Mouse (Mus musculus): ENCODE results near the gene Klhl29. TPM values are rescaled to one million over a fixed set of nuclear protein-coding genes. Genes with fewer than 3 reads are reported as not detected.

Gene Klhl29
- polyA plus RNA-seq, 1 experiment from 2014 or later: 0.60 TPM

- no peak for DNase-seq (ENCODE audit: low spot score)
- Histone ChIP-seq H3K4me3 (no peak overlapping the region), H3K27ac (no peak overlapping the region), H3K4me1 (peaks cover 51% of the 10 kb centered on the region), H3K27me3 (ENCODE audit: insufficient read depth, poor library complexity, severe bottlenecking) (no peaks in the 10 kb centered on the region), H3K9me3 (no peaks in the 10 kb centered on the region), H3K36me3 (no peaks in the 10 kb centered on the region)
- WGBS: 83% methylated on average over 8 of the region's 8 CpGs
These were observed 132.7 kb downstream of the Klhl29 start for GRCm38 (mm10) chr12:5242551-5243330.

DNA sequence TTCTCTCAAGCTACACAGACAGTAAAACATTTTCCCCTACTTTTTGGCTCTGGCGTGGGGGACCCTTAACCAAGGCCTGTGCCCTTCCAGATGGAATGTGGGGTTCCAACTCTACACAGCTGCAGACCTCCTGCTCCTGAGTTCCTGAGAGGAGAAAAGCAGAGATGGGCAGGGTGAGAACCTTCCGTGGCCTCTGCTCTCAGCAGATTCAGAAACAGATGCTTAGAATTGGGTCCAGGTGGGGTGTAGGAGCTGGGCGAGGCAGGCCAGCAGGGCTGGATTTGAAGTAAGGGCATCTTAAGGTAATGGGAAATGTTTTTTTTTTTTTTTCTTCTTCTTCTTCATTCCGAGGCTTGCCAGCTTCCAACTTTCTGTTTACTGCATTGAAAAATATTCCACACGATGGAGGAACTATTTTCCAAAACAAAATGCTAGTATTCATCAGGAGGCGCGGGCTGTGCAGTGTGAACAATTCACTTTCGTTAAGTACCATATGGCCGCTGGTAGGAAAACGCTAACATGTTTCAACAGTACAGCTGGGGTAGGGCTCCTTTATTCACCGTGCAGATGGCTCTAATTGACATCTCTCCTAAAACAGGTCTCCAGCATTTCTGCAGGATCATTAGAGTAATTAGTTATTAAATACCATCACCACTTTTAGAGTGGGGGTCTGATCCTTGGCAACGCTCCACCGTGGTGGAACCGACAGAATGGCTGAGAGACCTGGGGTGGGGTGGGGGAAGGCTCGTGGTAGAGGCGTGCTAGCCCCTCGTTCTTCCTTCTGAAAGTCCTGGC lies 135.8 kb downstream of the Klhl29 start:
- no peak overlapping the region for H3K4me3 ChIP-seq
- H3K36me3 ChIP-seq: no peaks in the 10 kb centered on the region
- peaks cover 32% of the 10 kb centered on the region; the same call in 1 of the 2 replicates for H3K4me1 ChIP-seq
- no peak overlapping the region for H3K27ac ChIP-seq
- 85% methylated on average over 17 of the region's 17 CpGs for WGBS
- no peak for DNase-seq (ENCODE audit: low spot score)
- no peaks in the 10 kb centered on the region for H3K27me3 ChIP-seq (ENCODE audit: insufficient read depth, poor library complexity, severe bottlenecking)
- no peaks in the 10 kb centered on the region for H3K9me3 ChIP-seq

DNA sequence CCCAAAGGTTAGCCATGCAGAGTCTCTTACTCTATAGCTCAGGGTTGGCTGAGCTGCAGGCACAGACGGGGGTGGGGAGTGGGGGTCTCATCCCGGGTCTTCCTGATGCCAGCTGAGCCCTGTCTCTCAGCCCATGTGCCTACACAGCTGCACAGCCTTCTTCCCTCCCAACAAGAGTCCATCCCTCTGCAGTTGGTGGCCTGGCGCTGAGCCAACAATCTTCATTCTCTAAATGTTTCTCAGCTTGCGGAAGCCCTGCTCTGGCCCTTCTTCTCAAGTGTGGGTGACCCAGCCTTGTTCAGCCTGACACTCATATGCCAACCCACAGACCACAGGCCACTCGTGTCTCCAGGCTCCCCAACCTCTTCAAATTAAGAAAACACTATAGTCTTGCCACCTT lies 138.4 kb downstream of the Klhl29 start:
- Histone ChIP-seq H3K9me3 (no peaks in the 10 kb centered on the region), H3K4me3 (no peak overlapping the region), H3K4me1 (peaks cover 26% of the 10 kb centered on the region; the same call in 1 of the 2 replicates), H3K27ac (peak overlapping the region; percentile 18; the same call in 1 of the 2 replicates), H3K36me3 (no peaks in the 10 kb centered on the region), H3K27me3 (ENCODE audit: insufficient read depth, poor library complexity, severe bottlenecking) (no peaks in the 10 kb centered on the region)
- 56% methylated on average over 5 of the region's 5 CpGs for WGBS
- no peak for DNase-seq (ENCODE audit: low spot score)

GRCm38 (mm10) chr12:5235596-5235995 lies 139.9 kb downstream of the Klhl29 start:
- Histone ChIP-seq H3K9me3 (no peaks in the 10 kb centered on the region), H3K27me3 (ENCODE audit: insufficient read depth, poor library complexity, severe bottlenecking) (no peaks in the 10 kb centered on the region)
- no peak for DNase-seq (ENCODE audit: low spot score)

GRCm38 (mm10) chr12:5230504-5230903 lies 145.0 kb downstream of the Klhl29 start:
- no peaks in the 10 kb centered on the region for H3K9me3 ChIP-seq
- H3K27me3 ChIP-seq (ENCODE audit: insufficient read depth, poor library complexity, severe bottlenecking): no peaks in the 10 kb centered on the region
- H3K4me3 ChIP-seq: no peak overlapping the region
- H3K4me1 ChIP-seq: peaks cover 4% of the 10 kb centered on the region; the same call in 1 of the 2 replicates
- no peak for DNase-seq (ENCODE audit: low spot score)
- H3K27ac ChIP-seq: no peak overlapping the region
- 89% methylated on average over 5 of the region's 5 CpGs for WGBS
- H3K36me3 ChIP-seq: no peaks in the 10 kb centered on the region

More at GRCm38 (mm10) chr12:5235596-5235995, 139.9 kb downstream of the Klhl29 start:
- Histone ChIP-seq H3K4me1 (peaks cover 26% of the 10 kb centered on the region; the same call in 1 of the 2 replicates), H3K4me3 (no peak overlapping the region), H3K36me3 (no peaks in the 10 kb centered on the region), H3K27ac (no peak overlapping the region)
- 84% methylated on average over 12 of the region's 12 CpGs for WGBS

DNA sequence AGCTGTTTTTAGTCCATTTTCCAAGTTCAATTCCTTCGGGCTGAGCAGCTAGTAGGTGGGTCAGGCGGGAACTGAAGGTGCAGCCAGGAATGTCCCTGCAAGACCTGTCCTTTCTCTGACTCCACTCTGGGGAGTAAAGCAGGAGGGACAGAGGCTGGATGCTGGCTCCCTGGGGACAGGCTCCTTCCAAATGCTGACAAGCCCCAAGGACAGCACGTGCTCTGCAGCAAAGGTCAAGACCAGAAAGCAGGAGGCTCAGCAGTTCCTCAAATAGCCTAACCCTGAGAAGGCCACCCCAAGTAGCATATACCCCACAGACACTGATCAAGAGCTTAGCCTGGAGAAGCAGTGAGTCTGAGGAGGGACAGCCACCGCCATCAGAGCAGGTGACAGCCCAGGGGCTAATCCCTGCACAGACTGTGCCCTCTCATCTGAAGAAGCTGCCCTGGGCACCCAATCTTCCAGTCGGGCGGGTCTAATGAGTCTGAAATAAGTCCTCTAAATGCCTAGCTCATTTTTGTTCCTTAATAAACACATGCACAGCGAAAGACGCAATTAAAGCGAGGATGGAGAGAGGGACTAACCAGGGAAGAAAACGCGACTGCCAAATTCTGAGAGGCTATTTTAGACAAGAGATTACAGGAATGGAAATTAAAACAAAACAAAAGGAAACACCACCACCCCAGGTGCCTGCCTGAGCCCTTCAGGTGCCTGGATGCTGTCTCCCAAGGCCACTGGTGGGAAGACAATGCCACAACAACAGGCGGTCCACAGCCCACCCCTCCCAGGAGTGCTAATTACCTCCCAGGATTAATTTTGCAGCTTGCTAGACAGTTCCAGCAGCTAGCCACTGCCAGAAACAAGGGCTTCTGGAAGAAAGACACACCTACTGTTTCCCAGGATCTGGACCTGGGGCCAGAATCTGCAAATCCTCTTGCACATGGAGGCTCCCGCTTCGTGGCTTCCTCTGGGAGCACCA lies 148.5 kb downstream of the Klhl29 start:
- Histone ChIP-seq H3K27me3 (ENCODE audit: insufficient read depth, poor library complexity, severe bottlenecking) (no peaks in the 10 kb centered on the region), H3K27ac (no peak overlapping the region), H3K4me1 (peaks cover 4% of the 10 kb centered on the region; the same call in 1 of the 2 replicates), H3K9me3 (no peaks in the 10 kb centered on the region), H3K36me3 (no peaks in the 10 kb centered on the region), H3K4me3 (no peak overlapping the region)
- WGBS: 54% methylated on average over 14 of the region's 14 CpGs
- DNase-seq (ENCODE audit: low spot score): no peak

- Histone ChIP-seq H3K27ac (no peak overlapping the region), H3K4me1 (peaks cover 4% of the 10 kb centered on the region; the same call in 1 of the 2 replicates), H3K4me3 (no peak overlapping the region), H3K36me3 (no peaks in the 10 kb centered on the region), H3K27me3 (ENCODE audit: insufficient read depth, poor library complexity, severe bottlenecking) (no peaks in the 10 kb centered on the region), H3K9me3 (no peaks in the 10 kb centered on the region)
- WGBS: 62% methylated on average over 1 of the region's 1 CpGs
- no peak for DNase-seq (ENCODE audit: low spot score)
These were observed 151.9 kb downstream of the Klhl29 start for GRCm38 (mm10) chr12:5223595-5223994.

DNA sequence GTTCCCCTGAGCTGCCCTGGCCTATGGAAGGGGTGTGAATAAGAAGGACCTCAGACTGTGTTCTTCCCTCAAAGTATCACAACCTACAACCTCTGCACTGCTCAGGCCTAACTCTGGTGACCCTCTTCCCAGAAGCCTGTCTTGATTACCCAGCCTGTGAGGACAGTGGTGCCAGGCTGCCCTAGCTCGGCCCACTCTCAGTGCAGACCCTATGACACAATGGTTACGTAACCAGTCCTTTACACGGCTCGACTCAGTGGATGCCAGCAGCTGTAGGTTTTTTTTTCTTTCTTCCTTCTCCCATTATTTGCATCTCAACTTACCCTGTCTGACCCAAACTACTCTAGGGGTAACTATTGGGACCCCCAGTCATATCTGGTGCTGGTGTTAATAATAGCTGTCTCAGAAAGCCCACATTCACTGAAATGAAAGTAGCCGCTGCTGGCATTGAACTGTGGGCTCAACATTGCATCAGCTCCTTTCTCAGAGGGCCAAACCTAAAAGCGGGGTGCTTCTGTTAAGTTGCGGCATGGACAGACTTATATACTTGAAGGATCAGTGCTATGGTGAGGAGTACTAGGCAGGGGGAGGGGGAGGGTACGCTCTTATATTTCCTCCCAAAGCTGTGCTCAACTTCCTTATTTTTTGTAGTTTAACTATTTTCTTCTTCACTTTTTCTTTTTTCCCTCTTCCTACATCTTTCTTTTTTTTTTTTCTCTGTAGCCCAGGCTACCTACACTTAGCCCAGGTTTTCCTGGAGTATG lies 152.9 kb downstream of the Klhl29 start:
- Histone ChIP-seq H3K27ac (no peak overlapping the region), H3K4me1 (peaks cover 4% of the 10 kb centered on the region; the same call in 1 of the 2 replicates), H3K27me3 (ENCODE audit: insufficient read depth, poor library complexity, severe bottlenecking) (no peaks in the 10 kb centered on the region), H3K36me3 (no peaks in the 10 kb centered on the region), H3K4me3 (no peak overlapping the region), H3K9me3 (no peaks in the 10 kb centered on the region)
- DNase-seq (ENCODE audit: low spot score): no peak
- WGBS: 88% methylated on average over 8 of the region's 8 CpGs

- 81% methylated on average over 14 of the region's 14 CpGs for WGBS
- Histone ChIP-seq H3K27me3 (ENCODE audit: insufficient read depth, poor library complexity, severe bottlenecking) (no peaks in the 10 kb centered on the region), H3K4me1 (peaks cover 11% of the 10 kb centered on the region), H3K36me3 (no peaks in the 10 kb centered on the region), H3K9me3 (no peaks in the 10 kb centered on the region), H3K27ac (no peak overlapping the region), H3K4me3 (no peak overlapping the region)
- DNase-seq (ENCODE audit: low spot score): no peak
These were observed 155.4 kb downstream of the Klhl29 start for GRCm38 (mm10) chr12:5219913-5220575.

- 77% methylated on average over 15 of the region's 15 CpGs for WGBS
- Histone ChIP-seq H3K27me3 (ENCODE audit: insufficient read depth, poor library complexity, severe bottlenecking) (no peaks in the 10 kb centered on the region), H3K4me3 (no peak overlapping the region), H3K36me3 (no peaks in the 10 kb centered on the region), H3K9me3 (no peaks in the 10 kb centered on the region), H3K27ac (no peak overlapping the region), H3K4me1 (peaks cover 15% of the 10 kb centered on the region)
- no peak for DNase-seq (ENCODE audit: low spot score)
These were observed 159.4 kb downstream of the Klhl29 start for GRCm38 (mm10) chr12:5215836-5216747.

GRCm38 (mm10) chr12:5214266-5214665 lies 161.2 kb downstream of the Klhl29 start:
- Histone ChIP-seq H3K4me3 (no peak overlapping the region), H3K27me3 (ENCODE audit: insufficient read depth, poor library complexity, severe bottlenecking) (no peaks in the 10 kb centered on the region), H3K27ac (0 out of 2 replicates have a peak overlapping the region, but pooled peaks have one; percentile 17), H3K9me3 (no peaks in the 10 kb centered on the region), H3K36me3 (no peaks in the 10 kb centered on the region), H3K4me1 (peaks cover 20% of the 10 kb centered on the region)
- DNase-seq (ENCODE audit: low spot score): no peak
- 76% methylated on average over 9 of the region's 9 CpGs for WGBS
